Mouse (Mus musculus): Measurements from ENCODE around the gene Izumo1r. TPM values are rescaled to one million over a fixed set of nuclear protein-coding genes. Genes with fewer than 3 reads are reported as not detected.

Izumo1r gene
- polyA plus RNA-seq, 1 experiment, result not detected

GRCm38 (mm10) chr9:14870377-14870776 is 33.4 kb downstream of the Izumo1r start:
- no peak for DNase-seq (ENCODE audit: extremely low spot score in 1 of 2, low spot score in 1 of 2)

DNA sequence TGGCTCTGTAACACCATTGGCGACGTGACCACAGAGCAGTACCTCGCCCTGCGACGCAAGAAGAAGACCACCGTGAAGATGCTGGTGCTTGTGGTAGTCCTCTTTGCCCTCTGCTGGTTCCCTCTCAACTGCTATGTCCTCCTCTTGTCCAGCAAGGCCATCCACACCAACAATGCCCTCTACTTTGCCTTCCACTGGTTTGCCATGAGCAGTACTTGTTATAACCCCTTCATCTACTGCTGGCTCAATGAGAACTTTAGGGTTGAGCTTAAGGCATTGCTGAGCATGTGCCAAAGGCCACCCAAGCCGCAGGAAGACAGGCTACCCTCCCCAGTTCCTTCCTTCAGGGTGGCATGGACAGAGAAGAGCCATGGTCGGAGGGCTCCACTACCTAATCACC is 35.4 kb downstream of the Izumo1r start:
- no peak for DNase-seq (ENCODE audit: extremely low spot score in 1 of 2, low spot score in 1 of 2)

DNA sequence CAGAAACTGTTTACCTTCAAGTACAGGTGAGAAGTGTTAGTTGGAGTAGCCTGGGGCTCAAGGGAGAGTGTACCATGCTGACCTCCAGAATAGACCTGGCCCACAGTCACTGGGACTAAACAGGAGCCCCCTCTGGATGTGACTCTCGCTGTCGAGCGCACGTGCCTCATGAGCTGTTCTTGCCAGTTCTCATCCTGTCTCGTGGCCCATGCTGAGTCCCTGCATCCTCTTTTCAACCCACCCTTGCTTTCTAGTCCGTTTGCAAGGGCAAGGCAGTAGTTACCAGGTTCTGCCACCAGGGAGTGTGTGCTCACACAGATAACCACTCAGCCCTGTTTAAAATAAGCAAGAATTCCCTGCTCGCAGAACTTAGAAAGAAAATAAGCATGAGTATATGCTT is 36.8 kb downstream of the Izumo1r start:
- peak; percentile 35 to 82 for DNase-seq (ENCODE audit: extremely low spot score in 1 of 2, low spot score in 1 of 2)

- DNase-seq (ENCODE audit: extremely low spot score in 1 of 2, low spot score in 1 of 2), result no peak
These were observed 39.0 kb downstream of the Izumo1r start for GRCm38 (mm10) chr9:14864726-14865125.

DNA sequence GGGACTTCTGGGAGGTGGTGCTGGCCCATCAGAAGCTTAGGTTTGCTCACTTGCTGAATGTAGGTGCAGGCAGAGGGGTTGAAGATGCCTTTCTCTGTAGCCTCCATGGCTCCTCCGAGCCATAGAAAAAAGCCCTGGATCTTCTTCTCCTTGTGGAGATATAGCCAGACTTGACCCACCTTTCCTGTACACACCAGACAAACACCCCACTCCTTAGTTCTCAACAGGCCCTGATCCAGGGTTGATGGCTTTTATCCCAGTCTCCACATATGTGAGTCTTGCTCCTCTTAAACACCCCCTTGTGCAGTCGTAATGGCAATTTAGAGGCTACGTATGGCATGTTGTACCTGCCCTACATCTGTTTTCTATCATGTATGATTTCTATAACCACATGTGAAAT is 40.6 kb downstream of the Izumo1r start:
- DNase-seq (ENCODE audit: extremely low spot score in 1 of 2, low spot score in 1 of 2), result no peak

DNA sequence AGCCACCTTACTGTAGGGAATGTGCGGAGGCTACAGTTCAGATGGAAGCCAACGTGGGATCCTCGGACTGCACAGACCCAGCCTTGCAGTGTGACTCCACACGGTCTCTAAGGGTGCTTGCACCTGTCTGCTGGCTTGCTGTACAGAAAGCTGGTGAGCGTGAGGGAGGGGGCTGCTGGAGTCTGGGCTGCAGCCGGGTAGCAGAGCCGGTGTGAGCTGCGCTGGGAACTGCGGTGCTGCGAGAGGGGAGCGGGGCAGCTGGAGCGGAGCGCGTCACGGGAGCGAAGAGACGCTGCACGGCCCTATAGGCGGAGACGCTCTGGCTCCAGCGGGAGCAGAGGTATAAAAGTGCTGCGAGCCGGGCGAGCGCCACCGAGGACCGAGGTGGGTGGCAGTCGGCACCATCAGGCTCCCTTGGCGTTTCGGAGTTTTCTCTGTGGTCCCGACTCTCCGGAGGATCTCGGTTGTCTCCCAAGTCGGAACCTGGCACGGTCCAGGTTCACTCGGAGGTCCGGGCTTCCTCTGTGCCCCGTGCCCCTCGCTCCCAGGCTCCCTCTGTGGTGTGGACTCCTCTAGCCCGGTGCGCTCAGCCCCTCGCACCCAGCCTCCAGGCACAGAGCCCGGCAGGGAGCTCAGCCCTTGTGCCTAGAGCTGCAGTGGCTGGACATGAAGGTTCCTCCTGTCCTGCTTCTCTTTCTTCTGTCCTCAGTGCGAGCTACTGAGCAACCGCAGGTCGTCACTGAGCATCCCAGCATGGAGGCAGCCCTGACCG is 43.7 kb downstream of the Izumo1r start, which contains the start of gene Gpr83:
Gpr83 (plus strand) TSS at position 343 of the 772 bp plus-strand sequence.
- DNase-seq (ENCODE audit: extremely low spot score in 1 of 2, low spot score in 1 of 2), result peak; percentile 16 to 74

- no peak for DNase-seq (ENCODE audit: extremely low spot score in 1 of 2, low spot score in 1 of 2)
These were observed 45.0 kb downstream of the Izumo1r start for GRCm38 (mm10) chr9:14858782-14859181.

DNA sequence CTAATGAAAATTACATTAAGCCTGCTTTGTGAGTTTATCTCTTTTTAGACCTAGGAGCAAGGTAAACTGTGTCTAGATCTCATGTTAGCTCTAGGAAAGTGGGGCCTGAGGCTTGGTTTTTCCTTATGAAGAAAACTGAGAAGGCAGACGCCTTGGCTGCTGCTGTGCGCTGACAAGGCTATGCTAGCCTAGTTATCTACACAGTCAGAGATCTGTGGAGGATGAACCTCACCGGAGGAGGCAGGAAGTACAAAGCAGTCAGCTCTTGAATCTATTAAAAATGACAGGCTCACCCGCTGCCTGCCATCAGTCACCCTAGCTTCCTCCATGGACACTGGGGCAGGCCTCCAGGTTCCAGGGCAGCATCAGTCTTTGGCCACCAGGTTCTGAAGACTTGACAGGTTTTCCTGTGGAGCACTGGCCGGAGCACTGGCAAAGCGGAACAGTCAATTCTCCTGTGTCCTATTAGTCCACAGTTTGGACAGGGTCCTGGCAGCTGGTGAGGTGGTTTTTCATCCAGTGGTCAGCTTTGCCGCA is 45.5 kb downstream of the Izumo1r start:
- DNase-seq (ENCODE audit: extremely low spot score in 1 of 2, low spot score in 1 of 2), result no peak

GRCm38 (mm10) chr9:14856922-14857654 is 46.7 kb downstream of the Izumo1r start:
- DNase-seq (ENCODE audit: extremely low spot score in 1 of 2, low spot score in 1 of 2), result no peak

DNA sequence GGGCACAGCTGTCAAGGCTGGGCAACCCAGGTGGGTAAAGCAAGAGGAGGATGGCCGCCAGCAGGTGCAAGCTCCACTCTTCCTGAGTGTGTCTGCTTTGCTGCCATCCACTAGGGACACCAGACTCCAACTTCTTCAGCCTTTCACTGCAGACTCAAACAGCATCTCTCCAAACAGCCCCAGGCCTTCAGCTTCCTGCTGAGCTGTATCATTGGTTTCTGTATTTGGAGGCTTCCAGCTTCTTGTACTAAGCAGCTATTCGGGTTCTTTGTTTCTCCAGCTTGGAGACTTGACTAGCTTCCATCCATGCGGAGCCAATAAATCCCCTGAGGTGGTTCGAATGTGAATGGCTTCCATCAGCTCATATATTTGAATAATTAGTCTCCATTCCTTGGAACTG is 49.2 kb downstream of the Izumo1r start:
- DNase-seq (ENCODE audit: extremely low spot score in 1 of 2, low spot score in 1 of 2), result no peak

DNA sequence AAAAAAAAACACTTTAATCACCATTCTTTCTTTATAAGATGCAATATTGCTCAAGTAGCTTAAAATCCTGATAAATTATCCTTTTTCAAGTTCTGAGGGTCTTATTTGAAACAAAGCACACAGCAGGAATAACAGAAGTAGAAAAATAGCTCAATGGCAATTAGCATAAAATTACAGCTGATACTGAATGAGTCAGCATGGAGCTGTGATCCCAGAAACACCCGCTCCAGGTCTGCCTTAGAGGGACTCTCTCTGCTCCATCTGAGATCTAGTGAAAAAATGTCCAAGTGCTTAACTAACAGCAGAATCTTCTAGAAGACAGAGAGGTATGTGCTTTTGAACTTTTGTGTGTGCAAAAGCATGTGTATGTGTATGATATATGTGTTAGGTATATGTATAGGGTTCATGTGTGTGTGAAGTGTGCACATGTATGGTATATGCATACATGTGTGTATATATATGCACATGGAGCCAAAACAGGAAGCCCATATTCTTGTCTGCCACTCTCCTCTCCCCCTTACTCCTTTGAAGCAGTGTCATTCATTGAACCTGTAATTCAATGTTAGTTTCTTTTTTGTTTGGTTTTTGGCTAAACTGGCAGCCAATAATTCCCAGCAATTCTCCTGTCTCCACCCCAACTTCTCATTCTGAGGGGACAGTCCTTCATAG is 55.3 kb downstream of the Izumo1r start:
- peak in 1 of 2 experiments; percentile 36 for DNase-seq (ENCODE audit: extremely low spot score in 1 of 2, low spot score in 1 of 2)

- peak in 1 of 2 experiments; percentile 32 for DNase-seq (ENCODE audit: extremely low spot score in 1 of 2, low spot score in 1 of 2)
These were observed 57.3 kb downstream of the Izumo1r start for GRCm38 (mm10) chr9:14846428-14846827.

GRCm38 (mm10) chr9:14843901-14844300 is 59.8 kb downstream of the Izumo1r start:
- no peak for DNase-seq (ENCODE audit: extremely low spot score in 1 of 2, low spot score in 1 of 2)

DNA sequence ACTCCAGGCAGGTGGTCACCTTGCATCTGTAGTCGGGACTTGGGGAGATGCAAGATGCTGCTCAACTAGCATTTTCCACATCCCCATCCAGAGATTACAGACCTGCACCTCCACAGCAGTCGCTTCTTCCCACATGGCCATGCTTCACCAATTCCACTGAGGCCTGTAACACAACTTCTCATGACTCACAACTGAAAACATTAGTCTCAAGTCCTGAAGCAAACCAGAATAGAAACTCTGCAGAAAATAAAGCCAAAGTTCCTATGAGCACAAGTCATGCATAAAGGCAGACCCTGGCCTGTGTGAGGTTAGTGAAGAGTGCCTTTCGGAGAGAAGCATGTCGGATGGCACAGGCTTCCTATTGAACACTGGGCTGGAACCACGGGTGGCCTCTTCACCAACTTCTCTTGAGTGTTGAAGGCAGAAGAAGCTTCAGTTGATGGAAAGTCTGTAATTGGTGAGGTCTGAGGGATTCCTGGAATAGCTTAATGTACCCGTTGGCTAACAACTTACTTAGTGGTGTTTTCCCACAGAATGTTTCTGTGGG is 60.4 kb downstream of the Izumo1r start:
- DNase-seq (ENCODE audit: extremely low spot score in 1 of 2, low spot score in 1 of 2), result no peak

- no peak for DNase-seq (ENCODE audit: extremely low spot score in 1 of 2, low spot score in 1 of 2)
These were observed 61.6 kb downstream of the Izumo1r start for GRCm38 (mm10) chr9:14841878-14842761.

DNA sequence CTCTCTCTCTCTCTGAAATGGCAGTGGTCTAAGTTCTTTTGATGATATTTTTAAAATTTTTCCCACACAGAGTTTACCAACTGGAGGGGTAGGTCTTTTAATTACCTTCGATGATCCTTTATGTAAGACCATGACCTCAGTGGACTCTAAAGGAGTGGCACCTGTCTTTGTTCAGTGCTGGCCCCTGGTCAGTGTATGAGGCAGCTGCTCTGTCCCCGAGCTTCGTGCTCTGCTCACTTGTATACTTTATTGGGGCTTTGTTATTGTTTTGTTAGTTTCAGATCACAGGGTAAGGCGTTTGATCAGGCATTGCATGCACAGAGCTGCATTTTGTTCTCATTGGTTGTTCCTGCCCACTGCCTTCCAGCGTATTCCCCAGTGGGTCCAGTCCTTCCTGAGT is 63.8 kb downstream of the Izumo1r start:
- no peak for DNase-seq (ENCODE audit: extremely low spot score in 1 of 2, low spot score in 1 of 2)

- DNase-seq (ENCODE audit: extremely low spot score in 1 of 2, low spot score in 1 of 2), result peak in 1 of 2 experiments; percentile 29
These were observed 64.2 kb downstream of the Izumo1r start for GRCm38 (mm10) chr9:14839527-14839926.

Data from frontal cortex, adult 2 months (tissue).